Mouse (Mus musculus) E14TG2a.4 (cell line): ENCODE measurements around the gene Cr2.

Source experiments
- CTCF ChIP-seq: conservative IDR thresholded peaks from 2 replicates; pipeline ENCODE4 v1.5.1; 2014; ENCODE audit warnings: low read length
- NANOG ChIP-seq: IDR thresholded peaks from 2 replicates; pipeline ENCODE4 v1.6.1; 2014; ENCODE audit warnings: borderline replicate concordance, low read length, mixed read lengths
- POU5F1 ChIP-seq: IDR thresholded peaks from 2 replicates; pipeline ENCODE4 v1.6.1; 2014; ENCODE audit warnings: low read length, borderline replicate concordance

- TF ChIP-seq CTCF (no peak), POU5F1 (no peak), NANOG (no peak)
These were observed 8.2 kb upstream of the Cr2 start for GRCm38 (mm10) chr1:195184746-195185145.
